Mouse (Mus musculus) layer of hippocampus, postnatal 14 days (tissue): ENCODE measurements around the gene Camkk2. TPM values are rescaled to one million over a fixed set of nuclear protein-coding genes. Genes with fewer than 3 reads are reported as not detected.

Experiments used
- DNase-seq, 2 experiments: peaks; one replicate each; pipeline ENCODE4 v3.0.0; 2021 to 2022; ENCODE audit warnings: low spot score in 2 of 2, mixed read lengths in 1 of 2
- total RNA-seq, 2 experiments: library from RNA; stranded (reverse); gene quantifications; 2 replicates each; pipeline ENCODE4 v1.2.3; 2021

Camkk2 gene
- total RNA-seq, 2 experiments from 2014 or later = 116 to 120 TPM

- DNase-seq = no peak
Observed at GRCm38 (mm10) chr5:122747950-122748349, 31.3 kb downstream of the Camkk2 start.

GRCm38 (mm10) chr5:122743880-122744422, 35.3 kb downstream of the Camkk2 start:
- no peak for DNase-seq

- DNase-seq = no peak
Observed at GRCm38 (mm10) chr5:122736761-122737160, 42.4 kb downstream of the Camkk2 start.

- no peak for DNase-seq
Observed at GRCm38 (mm10) chr5:122735853-122736252, 43.4 kb downstream of the Camkk2 start.

- DNase-seq = no peak
Observed at GRCm38 (mm10) chr5:122733881-122734280, 45.3 kb downstream of the Camkk2 start.

DNA sequence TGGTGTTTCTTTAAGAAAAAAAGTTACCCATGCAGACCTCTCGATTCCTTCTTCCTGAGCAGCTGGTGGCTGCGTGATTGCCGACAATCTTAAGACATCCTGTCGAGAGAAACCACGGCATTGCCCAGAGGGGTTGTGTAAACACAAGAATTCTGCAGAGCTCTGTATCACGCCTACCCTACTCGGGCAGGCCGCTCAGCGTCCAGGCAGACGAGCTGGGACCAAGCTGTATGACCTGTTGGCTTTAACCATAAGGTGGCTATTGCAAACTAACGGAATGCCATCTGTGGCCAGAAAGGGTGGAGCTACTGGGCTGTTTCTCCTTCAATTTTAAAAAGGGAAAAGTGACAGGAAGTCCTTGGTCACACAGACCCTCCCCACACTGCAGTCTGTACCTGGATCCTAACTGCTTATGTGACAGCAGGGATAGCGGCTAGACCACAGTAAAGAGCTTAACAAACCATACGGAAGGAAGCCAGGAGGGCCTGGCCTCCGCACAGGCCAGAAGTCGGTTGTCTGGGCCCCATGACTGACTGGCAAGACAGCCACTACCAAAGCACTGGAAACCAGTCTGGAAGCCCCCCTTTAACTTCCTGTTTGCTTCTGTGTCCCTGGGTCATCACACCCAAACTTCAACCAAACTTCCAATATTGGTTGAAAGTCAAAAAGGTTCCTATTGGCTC, 47.1 kb downstream of the Camkk2 start:
- no peak for DNase-seq

DNA sequence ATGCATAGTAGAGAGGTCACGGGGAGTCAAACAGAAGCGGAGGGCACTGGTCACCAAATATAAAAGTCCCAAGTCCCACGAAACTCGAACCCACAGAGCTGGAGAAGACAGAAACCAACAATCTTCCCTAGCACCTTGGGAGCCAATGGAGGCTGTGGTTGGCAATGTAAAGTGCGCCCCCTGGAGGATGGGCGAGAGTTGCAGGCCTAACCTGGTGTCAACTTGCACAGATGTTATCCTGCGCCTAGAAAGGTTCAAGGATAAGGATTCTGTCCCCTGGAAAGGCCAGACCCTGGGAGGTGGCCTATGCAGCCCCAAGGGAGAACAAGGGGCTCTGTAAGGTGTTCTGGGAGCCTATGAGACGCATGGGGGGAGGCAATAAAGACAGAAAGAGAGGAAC, 47.9 kb downstream of the Camkk2 start:
- DNase-seq = peak; percentile 29 to 48

DNA sequence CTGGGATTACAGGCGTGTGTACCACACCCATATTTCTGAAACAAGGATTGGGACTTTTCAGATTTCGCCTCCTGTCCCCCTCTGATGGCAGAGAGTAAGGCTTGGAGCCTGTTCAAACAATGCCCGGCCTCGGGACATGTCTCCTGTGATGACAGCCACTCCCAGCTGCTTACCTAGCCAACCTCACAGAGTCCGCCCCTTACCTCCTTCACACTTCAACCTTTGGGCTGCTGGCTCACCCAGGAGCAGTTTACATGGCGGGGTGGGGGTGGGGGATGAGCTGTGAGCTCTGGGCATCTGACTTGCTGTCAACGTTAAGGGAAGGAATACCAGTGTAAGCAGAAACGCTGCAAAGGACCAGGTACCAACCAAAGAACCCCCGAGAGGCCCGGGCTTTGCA, 48.4 kb downstream of the Camkk2 start:
- no peak for DNase-seq

DNA sequence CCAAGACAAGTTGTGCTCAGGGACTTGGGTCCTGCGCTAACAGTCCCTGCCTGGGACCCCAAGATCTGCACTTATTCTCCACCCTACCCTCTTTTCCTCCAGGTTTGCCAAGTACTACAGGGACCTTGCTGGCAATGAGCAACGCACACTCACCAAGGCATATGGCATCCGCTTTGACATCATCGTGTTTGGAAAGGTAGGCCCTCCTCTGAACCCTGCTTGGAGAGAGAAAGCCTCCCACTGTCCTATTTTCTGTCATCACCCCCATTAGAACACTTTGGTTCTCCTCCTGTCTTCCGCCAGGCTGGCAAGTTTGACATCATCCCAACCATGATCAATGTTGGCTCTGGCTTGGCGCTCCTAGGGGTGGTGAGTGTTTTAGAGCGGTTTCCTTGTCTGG, 52.1 kb downstream of the Camkk2 start:
- DNase-seq = no peak

DNA sequence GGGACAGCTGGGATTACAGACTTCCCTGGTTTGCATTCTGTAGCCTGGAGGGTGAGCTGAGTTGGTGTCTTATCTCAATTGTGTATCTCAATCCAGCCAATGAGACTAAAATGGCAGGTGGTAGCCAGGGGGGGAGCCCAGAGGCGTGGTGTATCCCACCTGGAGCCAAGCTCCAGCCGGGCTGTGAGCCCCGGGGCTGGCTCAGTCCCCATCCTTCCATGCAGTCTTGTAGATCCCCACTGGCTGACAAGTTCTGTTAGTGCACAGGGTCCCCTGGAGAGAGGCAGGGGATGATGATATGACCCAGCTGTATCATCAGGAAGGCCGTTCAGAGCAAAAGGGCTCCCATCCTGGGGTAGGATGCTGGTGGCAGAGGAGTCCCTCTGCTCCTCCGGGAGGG, 52.6 kb downstream of the Camkk2 start:
- DNase-seq = no peak

- peak; percentile 65 to 82 for DNase-seq
Observed at GRCm38 (mm10) chr5:122726068-122726467, 53.1 kb downstream of the Camkk2 start.

GRCm38 (mm10) chr5:122725453-122725852, 53.8 kb downstream of the Camkk2 start:
- DNase-seq = no peak

DNA sequence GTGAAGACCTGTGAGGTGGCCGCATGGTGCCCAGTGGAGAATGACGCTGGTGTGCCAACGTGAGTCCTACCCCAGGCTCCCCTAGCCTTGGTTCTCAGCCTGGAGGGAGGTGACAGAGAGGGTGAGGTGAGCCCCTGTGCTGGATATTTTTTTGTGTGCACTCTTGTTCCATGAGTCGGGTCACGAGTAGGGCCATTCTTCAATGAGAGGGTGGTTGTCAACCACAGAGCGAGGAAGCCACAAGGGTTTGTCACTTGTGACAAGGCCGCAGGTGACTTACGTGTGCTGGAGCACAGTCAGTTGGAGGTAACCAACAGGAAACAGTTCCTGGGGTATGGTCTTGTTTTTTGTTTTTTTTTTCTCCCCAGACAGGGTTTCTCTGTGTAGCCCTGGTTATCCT, 60.0 kb downstream of the Camkk2 start:
- DNase-seq = no peak

GRCm38 (mm10) chr5:122718400-122718799, 60.8 kb downstream of the Camkk2 start:
- no peak for DNase-seq

- DNase-seq = no peak
Observed at GRCm38 (mm10) chr5:122716793-122717192, 62.4 kb downstream of the Camkk2 start.

GRCm38 (mm10) chr5:122715723-122716122, 63.5 kb downstream of the Camkk2 start:
- no peak for DNase-seq

- no peak for DNase-seq
Observed at GRCm38 (mm10) chr5:122708819-122709218, 70.4 kb downstream of the Camkk2 start.

DNA sequence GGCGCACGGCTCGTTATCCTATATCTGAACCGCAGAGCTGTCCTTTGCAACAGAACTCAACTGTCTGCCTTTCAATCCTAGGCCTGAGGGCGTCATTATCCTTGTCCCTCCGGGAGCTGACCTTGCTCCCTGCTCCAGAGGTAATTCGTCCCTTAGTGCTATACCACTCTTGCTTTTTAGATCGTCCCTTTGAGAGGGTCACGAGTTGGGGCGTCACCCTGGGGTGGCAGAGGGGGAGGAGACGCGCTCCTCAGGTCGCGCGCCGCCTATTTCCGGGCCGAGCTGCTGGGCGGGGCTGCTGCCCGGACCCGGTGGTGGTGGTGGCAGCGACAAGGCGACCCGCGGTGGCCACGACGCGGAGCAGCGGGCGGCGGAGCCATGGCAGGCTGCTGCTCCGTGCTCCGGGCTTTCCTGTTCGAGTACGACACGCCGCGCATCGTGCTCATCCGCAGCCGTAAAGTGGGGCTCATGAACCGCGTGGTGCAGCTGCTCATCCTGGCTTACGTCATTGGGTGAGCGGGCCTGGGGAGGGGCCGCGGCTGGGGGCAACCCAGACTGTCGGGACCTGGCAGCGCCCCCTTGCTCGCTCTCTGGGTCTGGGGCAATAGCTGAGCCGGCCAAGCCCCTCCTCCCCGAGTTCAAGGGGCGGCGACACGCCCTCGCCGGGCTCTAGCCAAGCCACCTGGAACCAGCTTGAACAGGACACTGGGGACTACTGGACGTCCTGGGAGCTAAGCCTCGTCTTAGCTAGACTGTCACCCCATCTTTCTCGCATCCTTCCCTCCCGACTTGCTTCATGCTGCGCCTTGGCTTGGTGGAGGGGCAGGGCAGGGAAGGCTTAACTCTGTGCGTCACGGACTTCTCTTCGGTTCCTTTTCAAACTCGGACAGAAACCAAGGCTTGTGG, 71.7 kb downstream of the Camkk2 start, which contains the start of gene P2rx4:
P2rx4 (plus strand) TSS at position 269 of the 906 bp plus-strand sequence.
- peak; percentile 85 to 89 for DNase-seq

GRCm38 (mm10) chr5:122706917-122707275, 72.3 kb downstream of the Camkk2 start:
- DNase-seq = no peak

DNA sequence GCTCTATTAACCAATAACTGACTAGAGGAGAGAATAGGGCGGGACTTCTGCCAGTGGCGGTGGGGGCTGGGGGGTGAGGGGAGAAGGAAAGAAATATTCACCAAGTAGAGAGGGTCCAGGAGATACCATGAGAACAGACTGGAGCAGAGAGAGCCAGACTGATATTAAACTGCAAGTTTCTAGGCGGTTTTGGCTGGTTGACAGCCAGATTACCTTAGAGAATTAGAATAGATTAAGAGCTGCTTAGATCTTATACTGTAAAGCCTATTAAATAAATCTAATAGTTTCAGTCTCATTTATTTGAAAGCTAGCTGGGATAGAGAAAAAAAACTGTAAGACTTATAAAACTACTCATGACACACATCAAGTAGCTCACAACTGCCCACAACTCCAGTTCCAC, 74.0 kb downstream of the Camkk2 start:
- no peak for DNase-seq

- DNase-seq = no peak
Observed at GRCm38 (mm10) chr5:122704571-122704970, 74.6 kb downstream of the Camkk2 start.

DNA sequence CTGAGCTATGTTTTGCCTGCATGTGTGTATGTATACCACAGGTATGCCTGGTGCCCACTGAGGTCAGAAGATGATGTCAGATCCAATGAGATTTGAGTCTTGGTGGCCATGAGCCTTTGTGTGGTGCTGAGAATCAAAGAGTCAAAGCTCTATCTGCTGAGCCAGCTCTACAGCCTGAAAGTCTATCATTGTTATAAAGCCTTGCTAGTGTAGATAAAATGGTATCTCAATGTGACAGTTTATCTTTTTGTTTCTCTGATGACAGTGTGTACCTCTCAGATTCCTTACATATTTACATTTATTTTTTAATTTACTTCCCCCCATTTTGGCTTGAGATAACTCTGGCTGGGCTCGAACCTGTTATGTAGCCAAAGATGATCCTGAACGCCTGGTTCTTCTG, 75.6 kb downstream of the Camkk2 start:
- DNase-seq = no peak
